Mouse (Mus musculus) bone marrow macrophage, adult 2 months (primary cell): ENCODE results near the gene Dlst.

Source experiments
- CTCF ChIP-seq: IDR thresholded peaks from 2 replicates; pipeline ENCODE4 v1.5.1; 2012; ENCODE audit warnings: low read depth, mild to moderate bottlenecking, low read length, moderate library complexity
- POLR2A ChIP-seq: IDR thresholded peaks from 2 replicates; pipeline ENCODE4 v1.6.1; 2012; ENCODE audit warnings: mild to moderate bottlenecking, low read depth, low read length, borderline replicate concordance

- TF ChIP-seq CTCF, result no peak
- no peak for TF ChIP-seq POLR2A
These were observed 2.1 kb downstream of the Dlst start for GRCm38 (mm10) chr12:85112550-85113251.
